Mouse (Mus musculus): ENCODE results near the gene Sfmbt1.

DNA sequence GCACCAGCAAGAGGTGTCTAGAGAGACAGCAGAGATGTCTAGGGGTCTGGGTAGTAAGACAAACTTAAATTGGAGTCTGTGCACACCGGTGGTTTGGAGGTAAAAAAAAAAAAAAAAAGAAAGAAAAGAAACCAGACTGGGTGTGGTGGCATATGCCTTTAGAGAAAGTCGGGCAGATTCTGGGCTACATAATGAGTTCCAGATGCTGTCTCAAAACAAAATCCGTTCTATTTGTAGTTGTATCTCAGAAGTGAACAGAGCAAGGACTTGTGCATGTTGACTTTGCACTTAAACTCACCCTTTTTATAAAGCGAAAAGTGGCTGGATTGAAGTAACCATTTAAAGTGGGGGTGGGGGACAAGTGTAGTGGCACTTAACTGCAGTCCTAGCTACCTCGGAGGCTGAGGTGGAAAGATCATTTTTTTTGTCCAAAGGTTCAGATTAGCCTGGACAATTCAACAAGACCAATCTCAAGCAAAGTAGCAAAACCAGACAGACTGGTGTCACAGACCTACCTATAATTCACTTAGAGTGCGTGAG lies 109.9 kb downstream of the Sfmbt1 start:
- TF ChIP-seq CTCF (IDR thresholded peaks at IDR 0.05; ENCODE audit: extremely low read depth, insufficient read depth, low read length) (no peak), POLR2A (IDR thresholded peaks at IDR 0.05; ENCODE audit: extremely low read depth, insufficient read depth, low read length) (no peak)

Data from cortical plate, adult 2 months (tissue).